In genomic region chr17:11712066-11712465, GRCm38 (mm10) we compare ENCODE assay signal across 20 mouse cellular contexts.
DNase-seq lines count a peak whose midpoint lies in the region; ATAC-seq lines count a peak whose summit lies in the region.
"Had no signal": no experiment of that assay in that cellular context is flagged by ENCODE, and none has a peak within 500 bp of the region (broad histone marks: within the 10 kb centered on the region; RNA-seq: fewer than 3 reads in every experiment).

No protein-coding gene starts in this region.

- no peaks in the 10 kb centered on the region for H3K36me3 ChIP-seq in hindbrain, embryonic 14.5 days (replicated peaks; ENCODE audit: control insufficient read depth, insufficient read depth)
- H3K36me3 ChIP-seq in hindbrain, embryonic 10.5 days, result no peaks in the 10 kb centered on the region
- no peaks in the 10 kb centered on the region for H3K36me3 ChIP-seq in midbrain, embryonic 11.5 days (ENCODE audit: control insufficient read depth, insufficient read depth, low read length)
- no peaks in the 10 kb centered on the region for H3K36me3 ChIP-seq in midbrain, embryonic 13.5 days
- H3K36me3 ChIP-seq: embryonic facial prominence, embryonic 15.5 days; forebrain, embryonic 10.5 days; neural tube, embryonic 13.5 days had no signal

- H3K9me3 ChIP-seq in hindbrain, embryonic 14.5 days (ENCODE audit: control insufficient read depth, low read length), result no peaks in the 10 kb centered on the region
- H3K9me3 ChIP-seq in hindbrain, embryonic 10.5 days, result no peaks in the 10 kb centered on the region
- no peaks in the 10 kb centered on the region for H3K9me3 ChIP-seq in midbrain, embryonic 11.5 days (ENCODE audit: control insufficient read depth, low read length)
- no peaks in the 10 kb centered on the region for H3K9me3 ChIP-seq in midbrain, embryonic 13.5 days
- H3K9me3 ChIP-seq: embryonic facial prominence, embryonic 15.5 days; forebrain, embryonic 10.5 days; neural tube, embryonic 13.5 days had no signal

- H3K4me1 ChIP-seq in hindbrain, embryonic 14.5 days (replicated peaks; ENCODE audit: control insufficient read depth, insufficient read depth, low read length), result no peaks in the 10 kb centered on the region
- H3K4me1 ChIP-seq in hindbrain, embryonic 10.5 days (replicated peaks), result peaks cover 2% of the 10 kb centered on the region; the same call in 1 of the 2 replicates
- no peaks in the 10 kb centered on the region for H3K4me1 ChIP-seq in midbrain, embryonic 11.5 days (ENCODE audit: control insufficient read depth, insufficient read depth, low read length)
- 0 out of 2 replicates have a peak, but pooled peaks cover 4% of the 10 kb centered on the region for H3K4me1 ChIP-seq in midbrain, embryonic 13.5 days (replicated peaks)
- H3K4me1 ChIP-seq: embryonic facial prominence, embryonic 15.5 days; neural tube, embryonic 13.5 days had no signal

- no peak overlapping the region for H3K9ac ChIP-seq in hindbrain, embryonic 14.5 days
- no peak overlapping the region for H3K9ac ChIP-seq in midbrain, embryonic 11.5 days (ENCODE audit: low read length)
- H3K9ac ChIP-seq in midbrain, embryonic 13.5 days (replicated peaks), result no peak overlapping the region
- H3K9ac ChIP-seq: embryonic facial prominence, embryonic 15.5 days; neural tube, embryonic 13.5 days had no signal

- H3K4me3 ChIP-seq in hindbrain, embryonic 14.5 days (replicated peaks; ENCODE audit: low read length), result no peak overlapping the region
- H3K4me3 ChIP-seq in hindbrain, embryonic 10.5 days, result no peak overlapping the region
- no peak overlapping the region for H3K4me3 ChIP-seq in midbrain, embryonic 11.5 days (ENCODE audit: low read depth, low read length)
- no peak overlapping the region for H3K4me3 ChIP-seq in midbrain, embryonic 13.5 days (replicated peaks)
- H3K4me3 ChIP-seq: embryonic facial prominence, embryonic 15.5 days; forebrain, embryonic 10.5 days; gastrocnemius, adult 2 months; neural tube, embryonic 13.5 days had no signal

- WGBS in hindbrain, embryonic 14.5 days, result 72% methylated on average over 4 of the region's 4 CpGs
- 87% methylated on average over 4 of the region's 4 CpGs for WGBS in hindbrain, embryonic 10.5 days
- WGBS in midbrain, embryonic 11.5 days, result 86% methylated on average over 4 of the region's 4 CpGs
- 83% methylated on average over 4 of the region's 4 CpGs for WGBS in midbrain, embryonic 13.5 days

- no peak overlapping the region for H3K4me2 ChIP-seq in hindbrain, embryonic 14.5 days (replicated peaks)
- no peak overlapping the region for H3K4me2 ChIP-seq in midbrain, embryonic 11.5 days
- no peak overlapping the region for H3K4me2 ChIP-seq in midbrain, embryonic 13.5 days (replicated peaks)
- H3K4me2 ChIP-seq: embryonic facial prominence, embryonic 15.5 days; liver, embryonic 11.5 days; neural tube, embryonic 13.5 days had no signal

- peak; percentile 29 for DNase-seq in hindbrain, embryonic 14.5 days (ENCODE audit: low spot score)
- no peak for DNase-seq in hindbrain, embryonic 10.5 days (ENCODE audit: low spot score)
- peak; percentile 68 for DNase-seq in midbrain, embryonic 11.5 days (ENCODE audit: low spot score, missing footprints)
- DNase-seq in NIH3T3 (ENCODE audit: low read depth), result peak; percentile 8
- peak; percentile 73 for DNase-seq in lung, postnatal 10 days
- DNase-seq in spleen, postnatal 10 days (ENCODE audit: low spot score in 2 of 2), result no peak
- DNase-seq: adrenal gland, adult 2 months; cerebellum, adult 2 months; gastrocnemius, adult 2 months; kidney, adult 8-10 months; kidney, postnatal 36 days; right cerebral cortex, postnatal 14 days; thymus, postnatal 4 days had no signal

- H3K27me3 ChIP-seq in hindbrain, embryonic 14.5 days (ENCODE audit: control insufficient read depth, insufficient read depth, low read length), result no peaks in the 10 kb centered on the region
- H3K27me3 ChIP-seq in hindbrain, embryonic 10.5 days (ENCODE audit: insufficient read depth, poor library complexity, severe bottlenecking), result no peaks in the 10 kb centered on the region
- H3K27me3 ChIP-seq in midbrain, embryonic 11.5 days (ENCODE audit: control insufficient read depth, insufficient read depth, low read length), result no peaks in the 10 kb centered on the region
- no peaks in the 10 kb centered on the region for H3K27me3 ChIP-seq in midbrain, embryonic 13.5 days
- H3K27me3 ChIP-seq: embryonic facial prominence, embryonic 15.5 days; neural tube, embryonic 13.5 days had no signal

- no peak overlapping the region for H3K27ac ChIP-seq in hindbrain, embryonic 14.5 days
- H3K27ac ChIP-seq in hindbrain, embryonic 10.5 days, result no peak overlapping the region
- H3K27ac ChIP-seq in midbrain, embryonic 11.5 days (ENCODE audit: low read depth, low read length), result no peak overlapping the region
- H3K27ac ChIP-seq in midbrain, embryonic 13.5 days, result no peak overlapping the region
- H3K27ac ChIP-seq: embryonic facial prominence, embryonic 15.5 days; forebrain, embryonic 10.5 days; gastrocnemius, adult 2 months; neural tube, embryonic 13.5 days had no signal

- ATAC-seq in hindbrain, embryonic 14.5 days (ENCODE audit: low FRiP score), result no peak
- no peak for ATAC-seq in midbrain, embryonic 11.5 days (ENCODE audit: low FRiP score)
- no peak for ATAC-seq in midbrain, embryonic 13.5 days
- no peak for ATAC-seq in inflammation-experienced regulatory T-cells, adult 6 months
- ATAC-seq: CD4-positive, CD25-positive, alpha-beta regulatory T cell, adult 4 months had no signal

Comparison
In these comparisons a context has a peak if more than half of its experiments do, and no peak if none do; other contexts are left out.
1. DNase-seq: peak in hindbrain, embryonic 14.5 days (single experiment), midbrain, embryonic 11.5 days (single experiment), NIH3T3 (single experiment) and lung, postnatal 10 days (single experiment); none in hindbrain, embryonic 10.5 days (single experiment) and spleen, postnatal 10 days (0 of 2).